Mouse (Mus musculus) cortical plate, adult 2 months (tissue): ENCODE measurements at regions not wholly inside any gene's neighbourhood (a gene's known extent, or its start where the extent isn't known, plus 50 kb on each side); places are given as distances from the start of the nearest gene placed in this dataset.

Experiments used
- H3K27ac ChIP-seq: fragments of 200-500 bp; 2 replicates; pipeline ENCODE4 v1.5.1; 2012; ENCODE audit warnings: low read length, control low read depth, inconsistent platforms; ENCODE audit not compliant: insufficient read depth
- H3K4me1 ChIP-seq: fragments of 200-500 bp; 2 replicates; pipeline ENCODE4 v1.6.1; 2011; ENCODE audit warnings: low read length; ENCODE audit not compliant: control insufficient read depth, insufficient read depth
- H3K4me3 ChIP-seq: fragments of 200-500 bp; 2 replicates; pipeline ENCODE4 v1.5.1; 2011; ENCODE audit warnings: mild to moderate bottlenecking, low read length, control low read depth; ENCODE audit not compliant: insufficient read depth
- CTCF ChIP-seq: fragments of 200-500 bp; IDR thresholded peaks from 2 replicates; pipeline ENCODE4 v1.5.1; 2011; ENCODE audit warnings: mild to moderate bottlenecking, control low read depth, low read length; ENCODE audit not compliant: insufficient read depth; ENCODE audit errors: extremely low read depth
- POLR2A ChIP-seq: fragments of 200-500 bp; IDR thresholded peaks from 2 replicates; pipeline ENCODE4 v1.6.1; 2011; ENCODE audit warnings: mild to moderate bottlenecking, low read length, control low read depth; ENCODE audit not compliant: insufficient read depth; ENCODE audit errors: extremely low read depth

DNA sequence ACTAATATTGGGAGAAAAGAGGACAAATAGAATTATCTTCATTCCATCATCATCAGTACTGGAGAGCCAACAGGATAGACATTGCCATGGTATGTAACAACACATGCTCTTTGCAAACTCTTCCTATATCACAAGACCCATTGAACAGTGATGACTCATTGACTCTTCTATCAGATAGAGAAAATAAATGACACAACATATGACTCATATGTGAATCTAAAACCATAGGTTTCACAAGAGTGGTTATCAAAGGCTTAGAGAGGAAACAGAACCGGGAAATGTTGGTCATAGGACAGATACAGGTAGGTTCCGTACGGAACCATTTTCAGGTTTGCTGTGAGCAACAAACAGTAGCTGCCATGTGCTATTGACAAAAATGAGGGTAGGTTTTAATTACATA, 682.2 kb downstream of the Egfem1 start:
- no peaks in the 10 kb centered on the region for H3K4me1 ChIP-seq
- no peak for TF ChIP-seq CTCF
- TF ChIP-seq POLR2A = no peak
- no peak overlapping the region for H3K4me3 ChIP-seq
- H3K27ac ChIP-seq = no peak overlapping the region

DNA sequence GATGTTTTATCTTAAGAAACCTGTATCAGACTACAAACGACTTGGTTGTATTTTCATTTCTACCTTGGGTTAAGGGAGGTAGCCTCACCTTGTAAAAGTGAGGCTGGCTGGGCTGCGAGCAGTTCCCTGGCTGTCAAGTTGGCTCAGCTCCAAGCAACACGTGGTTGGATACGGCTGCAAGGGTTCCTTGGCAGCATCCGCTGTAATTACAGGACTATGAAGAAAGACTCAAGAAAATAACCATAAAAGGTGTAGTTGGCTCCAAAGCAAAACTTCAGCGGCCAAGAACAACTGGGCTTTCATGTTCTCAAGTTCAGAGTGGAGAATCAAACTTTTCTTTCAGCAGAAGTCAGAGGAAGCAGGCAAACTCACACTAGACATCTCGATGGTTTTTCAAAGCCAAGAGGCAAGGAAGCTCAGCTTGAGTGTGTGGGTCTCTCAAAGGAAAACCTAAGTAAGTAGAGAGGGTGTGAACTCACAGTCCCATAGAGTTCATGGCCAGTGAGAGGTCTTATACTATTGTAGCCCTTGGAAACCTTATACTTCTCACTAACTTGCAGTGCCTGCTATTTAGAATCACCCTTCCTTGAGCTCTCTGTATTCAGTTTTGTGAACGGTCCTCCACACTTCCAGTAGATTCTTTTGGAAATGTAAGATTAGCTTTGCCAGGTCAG, 676.1 kb downstream of the Egfem1 start:
- H3K4me1 ChIP-seq = no peaks in the 10 kb centered on the region

More for the DNA sequence above, 676.1 kb downstream of the Egfem1 start:
- H3K4me3 ChIP-seq = no peak overlapping the region
- no peak for TF ChIP-seq CTCF
- no peak for TF ChIP-seq POLR2A
- H3K27ac ChIP-seq = no peak overlapping the region
